Mouse (Mus musculus) lung, embryonic 15.5 days (tissue): ENCODE data around the gene Actrt2. TPM values are rescaled to one million over a fixed set of nuclear protein-coding genes. Genes with fewer than 3 reads are reported as not detected.

ENCODE experiments used
- ATAC-seq: fragments of 200-750 bp; cut with Nextera tagmentation; 2 replicates; pipeline ENCODE4 v1.8.0; 2017; ENCODE audit warnings: moderate number of reproducible peaks, borderline replicate concordance; ENCODE audit not compliant: low FRiP score, low TSS enrichment; ENCODE audit errors: extremely low read depth
- H3K27ac ChIP-seq: fragments of 300-500 bp; sonication (generic); 2 replicates; pipeline ENCODE4 v1.5.1; 2015; ENCODE audit warnings: moderate library complexity, mild to moderate bottlenecking, inconsistent platforms
- H3K27me3 ChIP-seq: fragments of 300-500 bp; sonication (generic); 2 replicates; pipeline ENCODE4 v1.6.1; 2015; ENCODE audit warnings: inconsistent platforms
- H3K36me3 ChIP-seq: fragments of 300-500 bp; sonication (generic); 2 replicates; pipeline ENCODE4 v1.6.1; 2015; ENCODE audit warnings: inconsistent platforms
- H3K4me1 ChIP-seq: fragments of 300-500 bp; sonication (generic); 2 replicates; pipeline ENCODE4 v1.6.1; 2015; ENCODE audit warnings: inconsistent platforms
- H3K4me2 ChIP-seq: fragments of 300-500 bp; sonication (generic); 2 replicates; pipeline ENCODE4 v1.6.1; 2015; ENCODE audit warnings: inconsistent platforms, mild to moderate bottlenecking, moderate library complexity
- H3K4me3 ChIP-seq: fragments of 300-500 bp; sonication (generic); 2 replicates; pipeline ENCODE4 v1.5.1; 2015; ENCODE audit warnings: mild to moderate bottlenecking, inconsistent platforms
- H3K9ac ChIP-seq: fragments of 300-500 bp; sonication (generic); 2 replicates; pipeline ENCODE4 v1.6.1; 2015; ENCODE audit warnings: inconsistent platforms
- H3K9me3 ChIP-seq: fragments of 300-500 bp; sonication (generic); 2 replicates; pipeline ENCODE4 v1.6.1; 2016; ENCODE audit warnings: inconsistent platforms
- WGBS: fragments of 180-500 bp; shearing (Covaris S2); methylation state at CpG from one replicate; pipeline ENCODE4 v1.1.7; 2015; 5-methylcytosine and 5-hydroxymethylcytosine counted together
- polyA plus RNA-seq: library from polyadenylated mRNA; unstranded; fragments of >200 nt; fragmentation: Nextera tagmentation; extraction: Ambion mirVana; gene quantifications from 2 replicates; pipeline ENCODE4 v1.2.1, GENCODE M21; 2015

Gene Actrt2
- polyA plus RNA-seq, 1 experiment from 2014 or later = not detected

DNA sequence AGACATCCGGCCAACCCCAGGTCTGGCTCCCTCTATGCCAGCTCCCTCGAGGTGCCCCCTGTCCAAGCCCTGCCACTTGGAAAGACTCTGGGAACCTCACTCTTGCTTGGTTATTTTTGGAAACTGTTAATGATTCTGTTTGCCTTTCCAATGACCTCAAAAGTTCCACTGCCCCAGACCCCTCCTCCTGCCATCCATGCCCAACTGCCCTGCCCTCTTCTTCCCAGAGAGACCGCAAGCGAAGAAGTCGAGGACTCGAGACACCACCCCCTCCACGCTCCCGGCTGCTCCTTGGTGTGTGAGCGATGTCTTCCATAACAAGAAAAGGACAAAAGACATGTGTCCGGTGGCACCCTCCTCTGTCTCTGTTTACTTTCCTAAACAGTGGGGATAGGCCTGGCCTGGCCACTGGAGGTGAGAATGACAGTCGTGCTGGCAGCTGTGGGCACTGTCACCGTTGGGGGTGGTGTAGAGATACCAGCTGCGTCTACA is 33.3 kb upstream of the Actrt2 start:
- ATAC-seq = no peak; the same call in 1 of the 2 replicates
- no peak overlapping the region for H3K4me2 ChIP-seq

GRCm38 (mm10) chr4:154700436-154700835 is 32.8 kb upstream of the Actrt2 start:
- 85% methylated on average over 6 of the region's 6 CpGs for WGBS
- Histone ChIP-seq H3K4me2 (no peak overlapping the region), H3K4me3 (no peak overlapping the region), H3K27me3 (no peaks in the 10 kb centered on the region), H3K9ac (no peak overlapping the region), H3K27ac (no peak overlapping the region), H3K9me3 (no peaks in the 10 kb centered on the region), H3K36me3 (no peaks in the 10 kb centered on the region), H3K4me1 (peaks cover 12% of the 10 kb centered on the region; the same call in 1 of the 2 replicates)
- ATAC-seq = no peak

More for the DNA sequence above, 33.3 kb upstream of the Actrt2 start:
- Histone ChIP-seq H3K27ac (no peak overlapping the region), H3K4me1 (peaks cover 12% of the 10 kb centered on the region; the same call in 1 of the 2 replicates), H3K9ac (no peak overlapping the region), H3K27me3 (no peaks in the 10 kb centered on the region), H3K4me3 (no peak overlapping the region), H3K9me3 (no peaks in the 10 kb centered on the region), H3K36me3 (no peaks in the 10 kb centered on the region)
- 50% methylated on average over 13 of the region's 13 CpGs for WGBS

GRCm38 (mm10) chr4:154699236-154699635 is 31.6 kb upstream of the Actrt2 start:
- Histone ChIP-seq H3K4me2 (no peak overlapping the region), H3K9me3 (no peaks in the 10 kb centered on the region), H3K27me3 (no peaks in the 10 kb centered on the region), H3K4me3 (no peak overlapping the region), H3K4me1 (peaks cover 12% of the 10 kb centered on the region; the same call in 1 of the 2 replicates), H3K27ac (no peak overlapping the region), H3K36me3 (no peaks in the 10 kb centered on the region), H3K9ac (no peak overlapping the region)
- 68% methylated on average over 8 of the region's 8 CpGs for WGBS
- ATAC-seq = no peak

DNA sequence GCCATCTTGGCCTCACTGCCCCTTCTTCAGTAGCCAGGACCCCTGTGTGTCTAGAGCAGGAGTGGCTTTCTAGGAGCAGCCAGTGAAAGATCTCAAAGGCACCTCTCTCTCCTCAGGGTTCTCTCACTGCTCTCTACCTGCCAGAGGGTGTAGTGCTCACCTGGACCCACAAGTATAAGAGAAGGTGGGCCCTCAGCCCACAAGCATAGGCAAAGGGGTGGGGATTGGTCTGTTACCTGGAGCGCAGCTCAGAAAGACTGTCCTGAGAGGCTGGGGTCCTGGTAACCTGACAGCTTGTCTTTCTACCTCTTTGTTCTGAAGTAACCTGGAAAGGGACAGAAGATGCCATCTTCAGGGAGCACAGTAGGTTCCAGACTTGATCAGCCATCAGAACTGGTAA is 31.0 kb upstream of the Actrt2 start:
- Histone ChIP-seq H3K9me3 (no peaks in the 10 kb centered on the region), H3K36me3 (no peaks in the 10 kb centered on the region), H3K4me1 (peaks cover 12% of the 10 kb centered on the region; the same call in 1 of the 2 replicates), H3K4me2 (no peak overlapping the region), H3K4me3 (no peak overlapping the region), H3K9ac (no peak overlapping the region), H3K27me3 (no peaks in the 10 kb centered on the region), H3K27ac (no peak overlapping the region)
- 96% methylated on average over 1 of the region's 1 CpGs for WGBS
- no peak for ATAC-seq

DNA sequence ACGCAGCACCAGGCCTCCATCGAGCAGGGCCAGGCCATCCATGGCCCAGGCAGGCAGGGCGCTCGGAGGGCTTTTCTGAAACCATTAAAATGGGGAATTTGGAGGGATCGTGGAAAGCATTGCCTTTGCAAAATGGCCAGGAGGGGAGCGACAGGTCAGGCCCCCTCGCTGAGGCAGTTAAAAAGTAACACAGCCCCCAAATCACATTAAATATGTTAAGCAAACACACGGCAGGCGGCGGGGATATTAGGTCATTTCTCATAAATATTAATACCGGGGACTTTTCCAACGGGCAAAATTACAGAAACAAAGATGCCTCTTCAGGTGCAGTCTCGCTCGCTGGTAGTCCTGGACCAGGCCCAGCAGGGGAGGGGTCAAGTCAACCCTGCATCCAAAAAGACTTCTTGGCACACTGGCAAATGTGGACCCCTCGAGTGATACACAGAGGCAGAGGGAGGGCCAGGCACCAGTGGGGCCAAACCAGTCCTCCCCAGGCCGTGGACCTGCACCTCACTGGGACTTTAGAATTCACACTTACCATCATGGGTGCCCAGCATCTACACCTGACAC is 30.4 kb upstream of the Actrt2 start:
- no peak overlapping the region for H3K9ac ChIP-seq
- H3K4me2 ChIP-seq = no peak overlapping the region
- H3K4me3 ChIP-seq = no peak overlapping the region
- 75% methylated on average over 16 of the region's 16 CpGs for WGBS
- peaks cover 9% of the 10 kb centered on the region; the same call in 1 of the 2 replicates for H3K4me1 ChIP-seq
- H3K27ac ChIP-seq = no peak overlapping the region
- H3K27me3 ChIP-seq = no peaks in the 10 kb centered on the region
- no peaks in the 10 kb centered on the region for H3K9me3 ChIP-seq
- no peak for ATAC-seq
- H3K36me3 ChIP-seq = no peaks in the 10 kb centered on the region

DNA sequence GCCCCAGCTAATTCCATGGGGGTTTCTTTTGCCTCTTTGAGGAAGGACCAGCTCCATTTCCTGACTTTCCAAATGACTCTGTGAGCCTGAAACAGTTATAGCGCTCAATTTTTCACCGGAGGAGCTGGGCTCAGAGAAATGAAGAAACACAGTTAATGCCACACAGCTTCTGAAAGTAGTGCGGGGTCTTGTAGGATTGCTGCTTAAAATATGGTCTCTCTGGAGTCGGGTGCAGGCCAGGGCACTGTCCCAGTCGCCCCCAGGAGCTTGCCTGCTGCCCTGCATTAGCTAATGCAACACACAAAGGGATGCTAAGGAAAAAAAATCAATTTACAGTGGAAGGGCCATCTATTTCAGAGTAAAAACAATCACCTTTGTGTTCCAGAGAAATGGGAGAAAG is 29.8 kb upstream of the Actrt2 start:
- no peak overlapping the region for H3K9ac ChIP-seq
- no peaks in the 10 kb centered on the region for H3K27me3 ChIP-seq
- no peak overlapping the region for H3K27ac ChIP-seq
- no peak for ATAC-seq
- no peak overlapping the region for H3K4me2 ChIP-seq
- H3K36me3 ChIP-seq = no peaks in the 10 kb centered on the region
- peaks cover 9% of the 10 kb centered on the region; the same call in 1 of the 2 replicates for H3K4me1 ChIP-seq
- WGBS = 75% methylated on average over 5 of the region's 5 CpGs
- no peaks in the 10 kb centered on the region for H3K9me3 ChIP-seq
- no peak overlapping the region for H3K4me3 ChIP-seq

- H3K4me1 ChIP-seq = peaks cover 9% of the 10 kb centered on the region; the same call in 1 of the 2 replicates
- no peak overlapping the region for H3K4me2 ChIP-seq
- H3K36me3 ChIP-seq = no peaks in the 10 kb centered on the region
These were observed 28.9 kb upstream of the Actrt2 start for GRCm38 (mm10) chr4:154696552-154696951.

GRCm38 (mm10) chr4:154696146-154696545 is 28.5 kb upstream of the Actrt2 start:
- Histone ChIP-seq H3K36me3 (no peaks in the 10 kb centered on the region), H3K9me3 (no peaks in the 10 kb centered on the region), H3K27me3 (no peaks in the 10 kb centered on the region), H3K4me3 (no peak overlapping the region), H3K4me2 (no peak overlapping the region), H3K4me1 (peaks cover 6% of the 10 kb centered on the region; the same call in 1 of the 2 replicates), H3K27ac (no peak overlapping the region), H3K9ac (no peak overlapping the region)
- ATAC-seq = no peak
- 4% methylated on average over 4 of the region's 4 CpGs for WGBS

More at GRCm38 (mm10) chr4:154696552-154696951, 28.9 kb upstream of the Actrt2 start:
- H3K27ac ChIP-seq = no peak overlapping the region
- H3K9ac ChIP-seq = no peak overlapping the region
- no peaks in the 10 kb centered on the region for H3K9me3 ChIP-seq
- H3K27me3 ChIP-seq = no peaks in the 10 kb centered on the region
- H3K4me3 ChIP-seq = no peak overlapping the region
- ATAC-seq = no peak
- WGBS = 68% methylated on average over 5 of the region's 5 CpGs

DNA sequence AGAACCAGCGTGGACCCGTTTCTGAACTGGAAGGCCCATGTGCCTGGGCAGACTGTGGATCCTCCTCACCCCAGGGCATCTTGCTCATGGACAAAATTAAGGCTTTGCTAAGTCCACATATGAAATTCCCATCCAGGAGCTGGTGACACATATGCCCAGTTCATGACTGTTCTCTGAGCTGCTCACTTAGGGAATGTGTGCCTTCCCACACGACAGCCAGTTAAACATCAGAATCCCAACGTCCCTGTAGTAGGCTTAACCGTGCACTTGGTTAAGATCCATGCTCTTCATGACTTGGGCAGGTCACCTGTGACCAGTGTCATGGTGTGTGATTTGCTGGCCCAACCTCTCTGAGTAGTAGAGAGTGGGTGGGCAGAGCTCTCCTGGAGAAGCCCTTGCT is 26.7 kb upstream of the Actrt2 start:
- H3K27me3 ChIP-seq = no peaks in the 10 kb centered on the region
- H3K27ac ChIP-seq = no peak overlapping the region
- no peaks in the 10 kb centered on the region for H3K9me3 ChIP-seq
- H3K4me2 ChIP-seq = no peak overlapping the region
- H3K4me3 ChIP-seq = no peak overlapping the region
- 86% methylated on average over 5 of the region's 5 CpGs for WGBS
- no peaks in the 10 kb centered on the region for H3K36me3 ChIP-seq
- H3K9ac ChIP-seq = no peak overlapping the region
- ATAC-seq = no peak
- no peaks in the 10 kb centered on the region for H3K4me1 ChIP-seq

DNA sequence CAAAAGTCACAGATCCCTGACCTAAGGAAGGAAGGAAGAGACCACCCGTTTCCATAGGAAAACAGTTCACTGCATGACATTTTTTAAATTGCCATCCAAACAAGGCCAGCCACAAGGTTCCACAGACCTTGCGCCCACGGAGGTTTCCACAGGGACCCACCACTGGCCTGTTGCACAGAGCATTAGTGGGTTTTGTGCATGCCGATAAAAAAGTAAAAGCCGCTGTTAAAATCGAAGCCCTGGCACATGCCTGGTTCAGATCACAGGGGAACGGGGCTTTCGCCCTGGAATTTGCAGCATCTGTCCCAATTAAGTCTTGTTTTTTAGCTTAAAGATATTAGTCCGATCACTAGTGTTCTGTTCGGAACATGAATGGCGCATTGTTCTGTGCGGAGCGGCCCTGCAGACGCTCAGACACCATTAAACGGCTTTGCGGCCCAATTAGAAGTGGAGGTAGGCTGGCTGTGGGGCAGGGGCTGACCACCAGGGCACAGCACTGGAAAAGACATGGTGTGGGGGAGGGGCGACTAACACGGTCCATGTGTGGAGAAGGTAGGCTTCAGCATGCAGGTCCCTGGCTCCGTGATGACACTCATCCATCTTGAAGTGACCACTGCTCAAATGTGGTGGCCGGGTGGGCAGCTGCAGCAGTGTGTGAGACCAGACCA is 25.8 kb upstream of the Actrt2 start:
- no peaks in the 10 kb centered on the region for H3K27me3 ChIP-seq
- H3K9me3 ChIP-seq = no peaks in the 10 kb centered on the region
- no peak overlapping the region for H3K27ac ChIP-seq
- H3K4me3 ChIP-seq = no peak overlapping the region
- H3K9ac ChIP-seq = no peak overlapping the region
- no peak for ATAC-seq
- no peak overlapping the region for H3K4me2 ChIP-seq
- no peaks in the 10 kb centered on the region for H3K36me3 ChIP-seq
- no peaks in the 10 kb centered on the region for H3K4me1 ChIP-seq
- WGBS = 78% methylated on average over 20 of the region's 20 CpGs

DNA sequence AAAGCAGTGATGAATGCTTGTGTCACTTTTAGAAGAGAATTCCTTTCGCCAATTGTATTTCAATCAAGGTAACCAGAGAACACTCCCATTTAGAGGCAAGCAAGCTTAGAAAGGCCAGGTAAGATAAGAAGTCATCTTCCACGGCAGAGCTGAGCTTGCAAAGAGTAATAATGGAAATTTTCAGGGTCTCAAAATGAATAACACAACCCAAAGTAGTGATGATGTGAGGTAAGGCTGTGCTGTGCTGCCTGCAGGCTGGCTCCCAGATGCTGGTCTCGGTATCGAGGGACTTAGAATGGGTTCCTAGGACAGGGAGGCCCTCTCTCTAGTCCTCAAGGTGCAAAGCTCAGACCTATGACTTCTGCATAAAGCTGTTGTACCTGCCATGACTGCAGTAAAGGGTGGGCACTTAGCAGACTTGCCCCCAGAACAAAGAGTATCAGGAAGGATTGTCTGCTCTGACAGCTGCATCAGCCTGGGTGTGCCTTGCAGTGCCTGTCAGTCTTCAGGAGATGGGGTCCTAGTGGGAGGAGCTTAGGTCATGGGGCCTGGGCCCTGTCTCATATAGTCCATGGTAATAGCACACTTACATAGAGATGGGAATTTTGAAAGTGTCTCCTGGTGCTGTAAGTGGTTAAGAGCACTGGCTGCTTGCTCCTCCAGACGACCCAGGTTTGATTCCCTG is 15.5 kb upstream of the Actrt2 start:
- H3K4me3 ChIP-seq = no peak overlapping the region
- H3K36me3 ChIP-seq = no peaks in the 10 kb centered on the region
- H3K9me3 ChIP-seq = no peaks in the 10 kb centered on the region
- H3K4me1 ChIP-seq = no peaks in the 10 kb centered on the region
- H3K4me2 ChIP-seq = no peak overlapping the region
- H3K27ac ChIP-seq = no peak overlapping the region
- WGBS = 64% methylated on average over 5 of the region's 5 CpGs
- peaks cover 7% of the 10 kb centered on the region; the same call in 1 of the 2 replicates for H3K27me3 ChIP-seq
- H3K9ac ChIP-seq = no peak overlapping the region
- ATAC-seq = no peak

- Histone ChIP-seq H3K4me3 (no peak overlapping the region), H3K9ac (no peak overlapping the region), H3K9me3 (no peaks in the 10 kb centered on the region), H3K36me3 (no peaks in the 10 kb centered on the region), H3K4me2 (no peak overlapping the region), H3K27ac (no peak overlapping the region), H3K27me3 (peaks cover 7% of the 10 kb centered on the region; the same call in 1 of the 2 replicates), H3K4me1 (no peaks in the 10 kb centered on the region)
- no peak for ATAC-seq
- 58% methylated on average over 14 of the region's 14 CpGs for WGBS
These were observed 14.6 kb upstream of the Actrt2 start for GRCm38 (mm10) chr4:154682311-154682710.
